Mouse (Mus musculus) ES-Bruce4 (cell line): ENCODE results near the gene Slc5a5. TPM values are rescaled to one million over a fixed set of nuclear protein-coding genes. Genes with fewer than 3 reads are reported as not detected.

Experiments used
- H3K27ac ChIP-seq: 2 replicates; pipeline ENCODE4 v1.5.1; 2012; ENCODE audit warnings: low read length, inconsistent platforms; ENCODE audit not compliant: insufficient read depth
- H3K27me3 ChIP-seq: 2 replicates; pipeline ENCODE4 v1.6.1; 2012; ENCODE audit warnings: mild to moderate bottlenecking, low read length, inconsistent platforms; ENCODE audit not compliant: control insufficient read depth, poor library complexity, insufficient read depth, severe bottlenecking
- H3K36me3 ChIP-seq: 2 replicates; pipeline ENCODE4 v1.6.1; 2012; ENCODE audit warnings: inconsistent platforms, mild to moderate bottlenecking, low read length, moderate library complexity; ENCODE audit not compliant: control insufficient read depth, poor library complexity, insufficient read depth, severe bottlenecking
- H3K4me1 ChIP-seq: one replicate; pipeline ENCODE4 v1.8.1; 2011; ENCODE audit warnings: low read length; ENCODE audit not compliant: control insufficient read depth, insufficient read depth
- H3K4me3 ChIP-seq: 2 replicates; pipeline ENCODE4 v1.5.1; 2011; ENCODE audit warnings: low read depth, mild to moderate bottlenecking, low read length
- H3K9ac ChIP-seq: 2 replicates; pipeline ENCODE4 v1.6.1; 2012; ENCODE audit warnings: low read depth, mild to moderate bottlenecking, inconsistent platforms; ENCODE audit not compliant: poor library complexity, severe bottlenecking
- H3K9me3 ChIP-seq: replicated peaks from 2 replicates; pipeline ENCODE4 v1.6.1; 2012; ENCODE audit warnings: mild to moderate bottlenecking, low read length, inconsistent platforms; ENCODE audit not compliant: control insufficient read depth, poor library complexity, insufficient read depth, severe bottlenecking
- CTCF ChIP-seq: IDR thresholded peaks from one replicate; pipeline ENCODE4 v1.8.1; 2011; ENCODE audit warnings: low read depth, low read length
- EP300 ChIP-seq: IDR thresholded peaks from 2 replicates; pipeline ENCODE4 v1.6.1; 2011; ENCODE audit warnings: low read depth, low read length; ENCODE audit not compliant: insufficient read depth
- POLR2A ChIP-seq: IDR thresholded peaks from one replicate; pipeline ENCODE4 v1.8.1; 2011; ENCODE audit warnings: low read length; ENCODE audit not compliant: insufficient read depth
- polyA plus RNA-seq: library from polyadenylated mRNA; stranded (reverse); fragments of >200 nt; gene quantifications from 2 replicates; pipeline ENCODE4 v1.2.4, GENCODE M21; 2011; ENCODE audit warnings: low read depth; ENCODE audit not compliant: missing spikeins, insufficient read depth, insufficient read length

Slc5a5 gene
- polyA plus RNA-seq, 1 experiment = 13.3 TPM

GRCm38 (mm10) chr8:70928778-70929322, 36.3 kb upstream of the Slc5a5 start:
- Histone ChIP-seq H3K9ac (no peak overlapping the region), H3K4me1 (peaks cover 3% of the 10 kb centered on the region), H3K27ac (no peak overlapping the region), H3K27me3 (no peaks in the 10 kb centered on the region), H3K4me3 (no peak overlapping the region), H3K36me3 (no peaks in the 10 kb centered on the region), H3K9me3 (no peaks in the 10 kb centered on the region)
- TF ChIP-seq POLR2A = no peak
- TF ChIP-seq CTCF = no peak
- no peak for TF ChIP-seq EP300

GRCm38 (mm10) chr8:70928096-70928495, 35.5 kb upstream of the Slc5a5 start:
- H3K9me3 ChIP-seq = no peaks in the 10 kb centered on the region
- H3K27me3 ChIP-seq = no peaks in the 10 kb centered on the region
- no peak overlapping the region for H3K4me3 ChIP-seq
- no peak overlapping the region for H3K27ac ChIP-seq
- no peak overlapping the region for H3K9ac ChIP-seq
- H3K36me3 ChIP-seq = no peaks in the 10 kb centered on the region
- TF ChIP-seq CTCF = no peak
- no peak for TF ChIP-seq POLR2A
- no peak for TF ChIP-seq EP300
- peaks cover 3% of the 10 kb centered on the region for H3K4me1 ChIP-seq

GRCm38 (mm10) chr8:70926396-70926795, 33.8 kb upstream of the Slc5a5 start:
- H3K4me1 ChIP-seq = no peaks in the 10 kb centered on the region
- no peak overlapping the region for H3K9ac ChIP-seq
- no peaks in the 10 kb centered on the region for H3K9me3 ChIP-seq
- H3K27me3 ChIP-seq = no peaks in the 10 kb centered on the region
- H3K27ac ChIP-seq = no peak overlapping the region
- H3K36me3 ChIP-seq = no peaks in the 10 kb centered on the region
- no peak for TF ChIP-seq CTCF
- H3K4me3 ChIP-seq = no peak overlapping the region

GRCm38 (mm10) chr8:70925754-70926153, 33.2 kb upstream of the Slc5a5 start:
- no peak overlapping the region for H3K9ac ChIP-seq
- H3K4me3 ChIP-seq = no peak overlapping the region
- H3K27me3 ChIP-seq = no peaks in the 10 kb centered on the region
- no peak overlapping the region for H3K27ac ChIP-seq
- no peaks in the 10 kb centered on the region for H3K9me3 ChIP-seq
- no peaks in the 10 kb centered on the region for H3K36me3 ChIP-seq
- TF ChIP-seq CTCF (no peak), EP300 (no peak), POLR2A (no peak)
- no peaks in the 10 kb centered on the region for H3K4me1 ChIP-seq

- no peak overlapping the region for H3K9ac ChIP-seq
- TF ChIP-seq POLR2A = no peak
- TF ChIP-seq CTCF = no peak
- TF ChIP-seq EP300 = no peak
Observed at GRCm38 (mm10) chr8:70924151-70924550, 31.6 kb upstream of the Slc5a5 start.

GRCm38 (mm10) chr8:70920049-70920922, 27.7 kb upstream of the Slc5a5 start:
- H3K9me3 ChIP-seq = no peaks in the 10 kb centered on the region
- no peaks in the 10 kb centered on the region for H3K27me3 ChIP-seq
- no peaks in the 10 kb centered on the region for H3K4me1 ChIP-seq
- TF ChIP-seq POLR2A (no peak), CTCF (no peak), EP300 (no peak)
- H3K4me3 ChIP-seq = no peak overlapping the region
- H3K27ac ChIP-seq = no peak overlapping the region
- no peak overlapping the region for H3K9ac ChIP-seq
- H3K36me3 ChIP-seq = peaks cover 10% of the 10 kb centered on the region

More at GRCm38 (mm10) chr8:70924151-70924550, 31.6 kb upstream of the Slc5a5 start:
- H3K27me3 ChIP-seq = no peaks in the 10 kb centered on the region
- no peaks in the 10 kb centered on the region for H3K9me3 ChIP-seq
- no peaks in the 10 kb centered on the region for H3K4me1 ChIP-seq
- no peak overlapping the region for H3K27ac ChIP-seq
- H3K4me3 ChIP-seq = no peak overlapping the region
- no peaks in the 10 kb centered on the region for H3K36me3 ChIP-seq
